Mouse (Mus musculus) thymus, postnatal 10 days (tissue): ENCODE data around the gene Ppp6r2.

Source experiments
- DNase-seq, 2 experiments: peaks; one replicate each; pipeline ENCODE4 v3.0.0; 2021; ENCODE audit warnings: low spot score in 2 of 2

Gene Ppp6r2

GRCm38 (mm10) chr15:89182328-89182741, 29.0 kb upstream of the Ppp6r2 start:
- DNase-seq = no peak

- no peak for DNase-seq
These were observed 28.5 kb upstream of the Ppp6r2 start for GRCm38 (mm10) chr15:89182842-89183241.

- no peak for DNase-seq
These were observed 27.0 kb upstream of the Ppp6r2 start for GRCm38 (mm10) chr15:89184141-89184936.

GRCm38 (mm10) chr15:89184937-89185227, 26.5 kb upstream of the Ppp6r2 start:
- DNase-seq = no peak

GRCm38 (mm10) chr15:89195261-89195681, 16.1 kb upstream of the Ppp6r2 start:
- DNase-seq = peak in 1 of 2 experiments; percentile 12

GRCm38 (mm10) chr15:89195690-89196312, 15.6 kb upstream of the Ppp6r2 start:
- DNase-seq = peak; percentile 88 to 89

GRCm38 (mm10) chr15:89196313-89196706, 15.0 kb upstream of the Ppp6r2 start, which contains the start of gene Dennd6b:
Gene Dennd6b (minus strand): TSS chr15:89196496.
- DNase-seq = peak; percentile 97 to 99

- no peak for DNase-seq
These were observed 14.3 kb upstream of the Ppp6r2 start for GRCm38 (mm10) chr15:89197056-89197455.

GRCm38 (mm10) chr15:89207457-89207856, 3.9 kb upstream of the Ppp6r2 start:
- no peak for DNase-seq

- DNase-seq = peak; percentile 74 to 88
These were observed 1.2 kb upstream of the Ppp6r2 start for GRCm38 (mm10) chr15:89209886-89210761.

GRCm38 (mm10) chr15:89211716-89212461, 536 bp downstream of the Ppp6r2 start:
- peak; percentile 8 to 12 for DNase-seq

- DNase-seq = no peak
These were observed 1.1 kb downstream of the Ppp6r2 start for GRCm38 (mm10) chr15:89212495-89212894.

GRCm38 (mm10) chr15:89213517-89213916, 2.2 kb downstream of the Ppp6r2 start:
- no peak for DNase-seq

- no peak for DNase-seq
These were observed 3.6 kb downstream of the Ppp6r2 start for GRCm38 (mm10) chr15:89214953-89215352.

- DNase-seq = no peak
These were observed 4.4 kb downstream of the Ppp6r2 start for GRCm38 (mm10) chr15:89215611-89216233.

- DNase-seq = no peak
These were observed 22.2 kb downstream of the Ppp6r2 start for GRCm38 (mm10) chr15:89233586-89233985.

- no peak for DNase-seq
These were observed 22.7 kb downstream of the Ppp6r2 start for GRCm38 (mm10) chr15:89234052-89234451.

- no peak for DNase-seq
These were observed 28.5 kb downstream of the Ppp6r2 start for GRCm38 (mm10) chr15:89239751-89240392.

- no peak for DNase-seq
These were observed 29.7 kb downstream of the Ppp6r2 start for GRCm38 (mm10) chr15:89241025-89241424.

- DNase-seq = no peak
These were observed 37.7 kb downstream of the Ppp6r2 start for GRCm38 (mm10) chr15:89249063-89249462.

- DNase-seq = no peak
These were observed 44.0 kb downstream of the Ppp6r2 start for GRCm38 (mm10) chr15:89255330-89255729.
